Mouse (Mus musculus) small intestine, adult 2 months (tissue): ENCODE results near the gene Myt1l.

ENCODE experiments used
- CTCF ChIP-seq: fragments of 200-500 bp; IDR thresholded peaks from 2 replicates; pipeline ENCODE4 v1.5.1; 2012; ENCODE audit warnings: low read depth, mild to moderate bottlenecking, control low read depth, inconsistent platforms, low read length, moderate library complexity, mixed read lengths; ENCODE audit not compliant: insufficient replicate concordance, insufficient read length; ENCODE audit errors: extremely low read depth
- POLR2A ChIP-seq: fragments of 200-500 bp; IDR thresholded peaks from 2 replicates; pipeline ENCODE4 v1.6.1; 2012; ENCODE audit warnings: low read depth, mild to moderate bottlenecking, control low read depth, inconsistent platforms, low read length, moderate library complexity

DNA sequence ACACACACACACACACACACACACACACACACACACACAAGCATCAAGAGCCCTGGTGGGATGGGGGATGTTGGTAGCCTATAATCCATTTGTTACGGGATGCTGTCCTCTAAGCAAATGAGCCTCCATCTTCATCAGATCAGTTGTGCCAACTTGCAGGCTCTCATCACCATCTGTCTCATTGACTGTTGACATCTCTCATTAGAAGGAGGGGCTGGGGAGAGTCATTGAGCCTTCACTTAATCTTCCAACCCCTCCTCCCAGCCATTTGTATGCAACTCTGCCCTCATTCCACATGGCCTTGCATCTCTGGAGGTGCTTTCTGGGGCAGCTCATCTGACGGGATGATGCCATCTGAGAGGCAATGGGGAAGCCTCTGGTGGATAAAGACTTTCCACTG lies 200.1 kb downstream of the Myt1l start:
- TF ChIP-seq CTCF (no peak), POLR2A (no peak)
